Mouse (Mus musculus): ENCODE measurements around the gene Shc3. TPM values are rescaled to one million over a fixed set of nuclear protein-coding genes. Genes with fewer than 3 reads are reported as not detected.

The Shc3 gene
- total RNA-seq (2021): 1.1 and 1.9 TPM in 2 replicates
- long read RNA-seq, experiment 1: 0 reads
- long read RNA-seq, experiment 2: 0 reads

GRCm38 (mm10) chr13:51568911-51569684, at the start of gene Shc3:
Gene Shc3, minus strand, starts transcription at chr13:51569419.
- peak; percentile 84 for DNase-seq

GRCm38 (mm10) chr13:51618602-51619001, 49.4 kb upstream of the Shc3 start:
- no peak for DNase-seq

- DNase-seq: peak; percentile 66
Measured at GRCm38 (mm10) chr13:51617861-51618260, 48.6 kb upstream of the Shc3 start.

GRCm38 (mm10) chr13:51617306-51617705, 48.1 kb upstream of the Shc3 start:
- DNase-seq: no peak

- no peak for DNase-seq
Measured at GRCm38 (mm10) chr13:51616417-51617044, 47.3 kb upstream of the Shc3 start.

GRCm38 (mm10) chr13:51615815-51616214, 46.6 kb upstream of the Shc3 start:
- DNase-seq: no peak

GRCm38 (mm10) chr13:51611500-51611899, 42.3 kb upstream of the Shc3 start:
- DNase-seq: no peak

- DNase-seq: no peak
Measured at GRCm38 (mm10) chr13:51611060-51611459, 41.8 kb upstream of the Shc3 start.

- DNase-seq: no peak
Measured at GRCm38 (mm10) chr13:51609231-51609630, 40.0 kb upstream of the Shc3 start.

GRCm38 (mm10) chr13:51603894-51604244, 34.6 kb upstream of the Shc3 start:
- no peak for DNase-seq

- DNase-seq: peak; percentile 27
Measured at GRCm38 (mm10) chr13:51603221-51603893, 34.1 kb upstream of the Shc3 start.

GRCm38 (mm10) chr13:51602764-51603163, 33.5 kb upstream of the Shc3 start:
- DNase-seq: no peak

GRCm38 (mm10) chr13:51600169-51600568, 30.9 kb upstream of the Shc3 start:
- DNase-seq: no peak

- no peak for DNase-seq
Measured at GRCm38 (mm10) chr13:51598063-51598462, 28.8 kb upstream of the Shc3 start.

- no peak for DNase-seq
Measured at GRCm38 (mm10) chr13:51595404-51595803, 26.2 kb upstream of the Shc3 start.

GRCm38 (mm10) chr13:51594656-51595311, 25.6 kb upstream of the Shc3 start:
- peak; percentile 23 for DNase-seq

GRCm38 (mm10) chr13:51588005-51588404, 18.8 kb upstream of the Shc3 start:
- no peak for DNase-seq

GRCm38 (mm10) chr13:51582204-51582603, 13.0 kb upstream of the Shc3 start:
- peak; percentile 56 for DNase-seq

- DNase-seq: no peak
Measured at GRCm38 (mm10) chr13:51580263-51581044, 11.2 kb upstream of the Shc3 start.

- DNase-seq: peak; percentile 36
Measured at GRCm38 (mm10) chr13:51573849-51574248, 4.6 kb upstream of the Shc3 start.

GRCm38 (mm10) chr13:51570111-51570510, 892 bp upstream of the Shc3 start:
- no peak for DNase-seq

GRCm38 (mm10) chr13:51569685-51570068, 458 bp upstream of the Shc3 start:
- DNase-seq: no peak

Measured in adrenal gland, postnatal 14 days (tissue).